Mouse (Mus musculus): ENCODE data around the gene Vps37d. TPM values are rescaled to one million over a fixed set of nuclear protein-coding genes. Genes with fewer than 3 reads are reported as not detected.

The Vps37d gene
- not detected for polyA plus RNA-seq (2017; shearing (Covaris generic))

- ATAC-seq: peak; percentile 89
Measured at GRCm38 (mm10) chr5:135077564-135078481, at the start of gene Vps37d. Gene Vps37d, minus strand, starts transcription at chr5:135078266.

DNA sequence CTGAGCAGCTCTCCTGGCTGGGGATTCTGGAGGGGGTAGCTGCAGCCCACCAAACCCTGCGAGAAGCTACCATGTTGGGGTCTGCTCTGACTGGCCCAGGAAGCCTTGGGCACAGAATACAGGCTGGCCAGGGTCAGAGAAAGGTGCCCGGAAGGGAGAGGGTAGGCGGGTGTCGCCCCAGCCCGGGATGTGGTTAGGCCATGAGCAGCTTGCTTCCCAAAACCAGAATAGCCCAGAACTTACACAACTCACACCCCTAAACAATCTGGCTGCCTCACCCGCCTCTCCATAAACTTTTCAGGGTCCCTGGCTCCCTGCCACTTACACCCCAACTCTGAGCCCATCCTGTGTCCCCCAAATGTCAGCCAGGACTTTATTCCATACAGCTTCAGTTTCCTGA is 49.6 kb upstream of the Vps37d start:
- ATAC-seq: no peak

DNA sequence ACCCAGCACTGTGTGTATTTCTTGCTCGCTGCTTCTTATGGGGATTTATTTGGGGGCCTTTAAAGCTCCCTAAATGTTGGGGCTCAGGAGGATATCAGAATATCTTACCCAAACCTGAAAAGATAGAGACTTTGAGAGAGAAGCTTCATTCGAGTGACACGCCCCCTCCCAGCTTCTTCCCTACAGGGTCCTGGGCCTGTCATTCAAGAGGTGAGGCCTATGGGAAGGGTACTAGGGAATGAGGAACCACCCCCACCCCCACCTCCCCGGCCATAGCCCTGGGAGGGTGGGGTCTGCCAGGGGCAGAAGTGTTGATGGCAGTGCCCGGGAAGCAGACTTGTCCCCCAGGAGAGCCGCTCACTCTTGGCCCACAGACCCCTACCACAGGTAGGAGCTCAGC is 48.1 kb upstream of the Vps37d start:
- ATAC-seq: no peak

- ATAC-seq: no peak
Measured at GRCm38 (mm10) chr5:135120753-135121152, 42.7 kb upstream of the Vps37d start.

DNA sequence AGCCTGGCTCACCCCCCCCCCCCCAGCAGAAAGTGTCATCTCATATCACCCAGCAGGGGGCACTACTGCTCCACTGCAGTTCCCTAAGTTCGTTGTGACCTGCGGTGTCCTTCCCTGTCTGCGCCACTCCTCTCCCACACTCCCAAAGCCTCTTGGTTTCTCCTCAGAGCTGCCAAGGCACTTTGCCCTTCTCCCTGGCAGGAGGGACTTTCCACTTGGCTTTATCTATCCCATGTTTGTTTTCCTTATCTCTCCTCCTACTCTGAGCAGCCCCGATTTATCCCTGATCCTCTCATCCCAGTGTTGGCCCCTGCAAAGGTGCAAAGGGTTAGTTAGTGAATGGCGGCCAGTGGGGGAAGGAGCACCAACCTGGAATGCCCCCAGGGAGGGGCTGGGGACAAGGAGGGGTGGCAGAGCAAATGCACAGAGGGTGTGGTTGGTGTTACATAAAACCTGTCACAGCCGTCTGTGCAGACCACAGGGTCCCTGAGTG is 40.6 kb upstream of the Vps37d start:
- no peak for ATAC-seq

- peak; percentile 97 for ATAC-seq
Measured at GRCm38 (mm10) chr5:135115241-135115640, 37.2 kb upstream of the Vps37d start.

DNA sequence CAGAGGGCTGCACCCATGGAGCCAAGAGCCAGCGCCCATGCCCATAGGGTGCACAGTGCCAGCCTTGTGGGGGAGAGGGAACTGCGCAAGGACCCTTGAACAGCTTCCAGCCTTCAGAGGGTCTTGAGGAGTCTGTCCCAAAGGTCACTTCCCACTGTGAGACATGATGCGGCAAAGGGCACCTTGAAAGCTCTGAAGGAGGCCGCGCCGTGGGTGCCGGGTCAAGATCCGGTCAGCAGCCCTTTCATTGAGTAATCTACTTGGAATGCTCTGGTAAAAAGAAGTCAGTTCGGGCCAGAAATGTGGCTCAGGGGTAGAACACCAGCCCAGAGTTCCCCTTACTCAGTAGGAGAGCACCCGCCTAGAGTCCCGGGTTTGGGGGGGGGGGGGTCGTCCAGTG is 35.7 kb upstream of the Vps37d start:
- no peak for ATAC-seq

DNA sequence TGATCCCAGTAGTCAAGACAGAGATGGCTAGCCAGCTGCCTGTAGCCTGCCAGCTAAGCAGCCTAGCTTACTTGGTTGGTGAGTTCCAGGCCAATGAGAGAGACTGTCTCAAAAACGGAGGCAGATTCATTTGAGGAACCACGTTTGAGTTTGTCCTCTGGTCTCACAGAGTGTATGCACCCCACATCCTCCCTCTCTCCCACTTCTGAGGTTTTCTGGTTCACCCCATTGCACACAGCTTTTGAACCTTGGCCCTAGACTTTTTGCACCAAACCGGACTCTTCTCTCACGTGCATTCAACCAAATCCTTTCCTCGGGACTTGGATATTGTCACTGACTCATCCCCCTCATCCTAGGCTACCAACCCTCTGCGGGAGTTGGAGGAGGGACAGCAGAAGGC is 31.9 kb upstream of the Vps37d start:
- no peak for ATAC-seq

- ATAC-seq: no peak
Measured at GRCm38 (mm10) chr5:135109426-135109825, 31.4 kb upstream of the Vps37d start.

- no peak for ATAC-seq
Measured at GRCm38 (mm10) chr5:135109017-135109416, 31.0 kb upstream of the Vps37d start.

- peak; percentile 48 for ATAC-seq
Measured at GRCm38 (mm10) chr5:135107521-135108501, 29.7 kb upstream of the Vps37d start.

GRCm38 (mm10) chr5:135106758-135107256 is 28.7 kb upstream of the Vps37d start:
- peak; percentile 91 for ATAC-seq

DNA sequence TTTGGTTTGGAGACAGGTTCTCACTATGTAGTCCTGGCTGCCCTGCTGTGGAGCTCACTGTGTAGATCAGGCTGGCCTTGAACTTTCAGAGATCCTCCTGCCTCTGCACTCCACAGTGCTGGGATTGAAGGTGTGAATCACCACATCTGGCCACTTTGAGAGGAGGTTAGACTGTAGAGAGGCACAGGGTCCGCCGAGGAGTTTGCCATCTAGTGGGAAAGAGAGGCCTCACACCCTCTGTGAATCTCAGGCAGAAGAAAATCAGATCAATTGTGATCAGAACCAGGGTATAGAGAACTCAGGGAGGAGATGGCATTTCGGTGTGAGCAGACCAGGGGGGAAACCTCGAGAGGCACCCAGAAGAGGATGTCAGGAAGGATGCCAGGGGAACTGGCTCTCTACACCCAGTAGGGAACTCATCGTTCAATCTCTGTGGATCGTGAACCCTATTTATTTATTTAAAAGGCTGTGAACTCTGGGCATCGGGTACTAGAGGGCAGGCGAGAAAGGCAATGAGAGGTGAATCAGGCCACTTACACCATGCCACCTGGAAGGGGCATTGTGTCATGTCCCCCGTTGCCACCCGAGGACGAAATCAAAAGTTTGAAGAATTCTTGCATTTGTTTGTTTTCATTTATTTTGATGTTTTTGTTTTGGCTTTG is 26.1 kb upstream of the Vps37d start:
- no peak for ATAC-seq

DNA sequence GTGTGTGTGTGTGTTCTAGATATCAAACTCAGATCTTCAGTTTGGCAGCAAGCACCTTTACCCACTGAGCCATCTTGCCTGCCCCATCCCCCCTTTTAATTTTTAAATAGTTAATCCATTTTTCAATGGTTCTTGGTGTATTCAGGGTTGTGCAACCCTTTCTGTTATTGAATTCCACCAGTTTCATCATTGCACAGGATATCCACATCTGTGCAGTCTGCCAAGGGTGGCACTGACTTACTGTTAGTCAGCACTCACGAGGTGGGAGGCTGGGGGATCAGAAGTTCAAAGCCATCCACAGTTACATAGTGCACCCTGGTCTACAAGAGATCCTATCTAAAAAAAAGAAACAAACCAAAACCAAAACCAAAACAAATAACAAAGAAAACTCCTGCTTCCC is 22.9 kb upstream of the Vps37d start:
- no peak for ATAC-seq

DNA sequence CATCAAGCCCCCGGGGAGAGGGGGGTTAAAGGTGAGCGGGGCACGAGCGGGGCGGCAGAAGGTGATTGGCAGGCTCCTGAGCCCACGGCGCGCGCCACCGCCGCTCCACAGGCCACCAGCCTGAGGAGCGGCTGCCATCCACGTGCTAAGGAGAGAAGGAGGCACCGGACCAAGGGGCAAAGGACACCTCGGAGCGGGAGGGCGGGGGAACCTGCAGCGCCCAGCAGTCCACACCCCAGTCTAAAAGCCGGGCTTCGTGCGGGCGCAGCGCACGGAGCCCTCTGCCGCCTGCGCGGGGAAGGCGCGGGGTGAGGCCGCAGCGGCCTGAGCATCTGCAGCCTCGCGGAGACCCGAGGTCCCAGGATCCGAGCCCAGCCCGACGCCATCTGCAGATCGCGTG is 11.6 kb upstream of the Vps37d start, which contains the start of gene Mlxipl:
Mlxipl (plus strand) TSS at position 238 of the 400 bp plus-strand sequence.
- ATAC-seq: no peak

DNA sequence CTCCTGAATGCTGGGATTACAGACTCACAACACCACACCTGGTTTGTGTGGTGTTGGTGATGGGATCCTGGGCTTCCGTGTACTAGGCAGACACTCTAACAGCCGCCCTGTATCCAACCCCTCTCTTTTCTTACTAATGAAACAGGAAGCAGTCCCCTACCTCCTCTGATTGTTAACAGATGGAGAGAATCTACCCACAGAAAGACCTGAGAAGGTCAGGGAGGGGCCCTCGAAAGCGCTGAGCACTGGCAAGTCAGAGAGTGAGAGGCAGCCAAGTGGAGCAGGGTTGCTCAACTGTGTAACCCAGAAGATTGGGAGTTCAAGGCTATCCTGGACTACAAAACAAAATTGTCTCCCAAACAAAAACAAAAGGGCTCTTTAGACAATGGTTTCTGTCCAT is 8.8 kb upstream of the Vps37d start:
- no peak for ATAC-seq

DNA sequence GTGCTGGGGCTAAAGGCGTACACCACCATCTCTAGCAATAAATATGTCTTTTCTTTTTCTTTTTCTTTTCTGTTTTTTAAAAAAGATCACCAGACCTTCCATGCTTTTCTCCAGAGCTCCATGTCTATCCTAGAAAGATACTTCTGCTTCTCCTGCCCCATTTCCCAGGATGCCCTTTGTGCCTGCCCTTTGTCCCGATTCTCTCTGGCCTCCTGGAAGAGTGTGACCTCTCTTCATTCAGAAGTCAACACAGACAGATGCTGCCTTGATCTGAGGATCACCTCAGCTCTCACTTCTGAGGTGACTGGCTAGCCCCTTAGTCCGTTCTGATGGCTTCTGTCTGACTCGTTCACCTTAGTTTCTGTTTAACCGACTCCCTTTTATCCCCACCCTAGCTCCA is 2.5 kb upstream of the Vps37d start:
- no peak for ATAC-seq

DNA sequence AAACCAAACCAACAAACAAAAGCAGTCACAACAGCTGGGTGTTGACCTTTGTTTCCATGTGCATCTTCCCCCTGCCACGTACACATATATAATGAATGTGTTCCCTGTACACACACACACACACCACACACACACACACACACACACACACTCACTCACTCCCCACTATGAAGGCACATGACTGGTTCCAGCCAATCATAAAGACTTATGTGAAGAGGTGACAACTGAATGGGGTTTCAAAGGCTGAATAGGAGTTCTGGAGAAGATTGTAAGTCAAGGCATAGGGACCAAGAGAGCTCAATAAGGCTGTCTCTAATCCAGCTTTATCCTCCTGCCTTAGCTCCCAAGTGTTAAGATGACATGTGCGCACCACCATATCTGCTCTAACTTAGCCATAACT is 1.5 kb upstream of the Vps37d start:
- no peak for ATAC-seq

- no peak for ATAC-seq
Measured at GRCm38 (mm10) chr5:135078482-135078810, 380 bp upstream of the Vps37d start.

- ATAC-seq: no peak
Measured at GRCm38 (mm10) chr5:135076931-135077505, 1.0 kb downstream of the Vps37d start.

DNA sequence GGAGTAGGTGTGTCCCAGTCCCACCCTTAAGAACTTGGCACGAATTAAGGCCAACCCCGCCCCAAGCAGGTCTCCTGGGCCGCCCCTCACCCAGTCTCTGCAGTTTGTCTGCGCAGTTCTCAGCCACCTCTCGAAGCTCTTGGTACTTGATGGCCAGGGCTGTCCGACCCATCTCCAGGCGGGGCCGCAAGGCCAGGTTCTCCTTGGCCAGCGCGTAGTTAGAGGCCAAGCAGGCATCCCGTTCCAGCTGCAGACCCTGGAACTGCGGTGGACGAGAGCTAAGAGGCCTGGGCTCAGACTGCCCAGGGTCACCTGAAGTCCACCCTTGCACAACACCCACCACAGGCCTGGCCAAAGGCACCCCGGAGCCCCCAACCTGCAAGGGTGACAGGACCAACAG is 1.7 kb downstream of the Vps37d start:
- no peak for ATAC-seq

GRCm38 (mm10) chr5:135075655-135076054 is 2.4 kb downstream of the Vps37d start:
- no peak for ATAC-seq

Data from activated CD4-positive, CD25-positive, alpha-beta regulatory T cell, adult 4 months (primary cell).